Mouse (Mus musculus) c-Kit-negative CD71-positive TER-119-positive erythroid progenitor cells, embryonic 14.5 days (primary cell): ENCODE measurements at regions not wholly inside any gene's neighbourhood (a gene's known extent, or its start where the extent isn't known, plus 50 kb on each side); places are given as distances from the start of the nearest gene placed in this dataset.

ENCODE experiments used
- DNase-seq: peaks from one replicate; pipeline ENCODE4 v3.0.0-alpha.2; 2013; ENCODE audit warnings: low read depth, low spot score

DNA sequence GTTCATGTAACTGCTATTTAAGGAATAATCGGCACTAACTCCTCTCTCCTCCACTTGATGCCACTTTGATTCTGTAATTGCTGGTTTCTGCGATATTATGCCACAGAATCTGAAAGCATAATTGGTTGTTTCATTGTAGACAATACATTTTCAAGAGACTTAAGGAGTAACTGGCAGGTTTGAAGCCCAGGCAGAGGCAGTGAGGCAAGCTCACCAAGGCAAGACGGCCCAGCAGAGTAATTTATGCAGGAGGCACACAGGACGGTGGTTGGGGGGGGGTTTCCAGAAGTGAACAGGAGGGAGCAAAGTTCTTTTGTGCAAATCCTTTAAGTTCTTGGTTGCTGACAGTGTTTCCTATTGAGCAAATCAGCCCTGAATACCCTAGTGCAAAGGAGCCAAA lies 249.6 kb downstream of the Drd1 start:
- no peak for DNase-seq

DNA sequence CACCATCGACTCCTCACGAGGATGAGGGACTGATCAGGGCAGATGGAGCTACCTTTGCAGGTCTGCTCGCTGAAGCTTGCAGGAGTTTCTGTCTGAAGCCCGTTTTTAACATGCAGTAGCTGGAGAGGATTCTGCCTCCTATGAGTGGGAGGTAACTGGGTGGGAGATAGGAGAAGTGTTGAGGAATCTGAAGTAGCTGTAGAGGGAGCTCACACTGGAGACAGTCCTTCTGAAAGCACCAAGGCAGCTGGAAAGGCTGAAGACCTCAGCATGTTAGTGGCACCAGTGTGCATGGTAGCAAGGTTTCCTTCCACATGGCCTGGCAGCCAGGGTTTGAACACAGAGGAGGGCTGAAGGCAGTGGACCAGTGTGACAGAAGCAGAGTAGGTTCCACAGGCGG lies 254.5 kb downstream of the Drd1 start:
- DNase-seq: no peak

DNA sequence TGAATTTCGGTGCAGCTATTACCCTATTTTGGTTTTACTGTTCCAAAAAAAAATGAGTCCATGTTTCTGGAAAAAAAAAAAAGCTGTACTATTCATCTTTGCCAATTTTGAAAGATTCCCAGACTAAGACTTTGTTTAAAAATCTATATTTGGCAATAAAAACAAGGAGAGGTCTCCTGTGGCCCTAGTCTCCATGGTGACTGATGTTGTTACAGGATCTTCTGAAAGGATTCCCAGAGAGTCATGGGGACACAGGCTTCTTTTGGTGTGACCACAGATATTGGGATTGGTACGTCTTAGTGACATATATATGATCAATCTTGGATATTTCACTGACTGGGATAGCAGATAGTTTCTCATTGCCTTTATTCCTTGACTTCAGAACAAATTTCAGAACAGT lies 266.7 kb downstream of the Drd1 start:
- no peak for DNase-seq

DNA sequence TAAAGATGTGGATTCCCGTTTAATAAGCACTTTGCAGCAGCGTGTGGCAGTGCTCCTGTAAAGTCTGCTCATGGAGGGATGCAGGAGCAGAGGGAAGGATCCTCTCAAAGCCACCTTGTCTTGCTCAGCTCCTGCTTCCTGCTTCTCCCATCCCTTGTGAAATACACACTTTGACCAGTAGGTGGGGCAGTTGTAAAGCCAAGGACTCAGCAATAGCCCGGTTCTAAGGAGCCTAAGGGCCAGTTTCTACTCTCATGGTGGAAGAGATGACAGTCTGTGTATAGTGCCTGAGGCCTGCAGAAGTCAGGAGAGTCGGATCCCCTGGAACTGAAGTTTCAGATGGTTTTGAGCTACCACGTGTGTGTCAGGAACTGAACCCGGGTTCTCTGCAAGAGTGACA lies 272.0 kb downstream of the Drd1 start:
- DNase-seq: no peak

DNA sequence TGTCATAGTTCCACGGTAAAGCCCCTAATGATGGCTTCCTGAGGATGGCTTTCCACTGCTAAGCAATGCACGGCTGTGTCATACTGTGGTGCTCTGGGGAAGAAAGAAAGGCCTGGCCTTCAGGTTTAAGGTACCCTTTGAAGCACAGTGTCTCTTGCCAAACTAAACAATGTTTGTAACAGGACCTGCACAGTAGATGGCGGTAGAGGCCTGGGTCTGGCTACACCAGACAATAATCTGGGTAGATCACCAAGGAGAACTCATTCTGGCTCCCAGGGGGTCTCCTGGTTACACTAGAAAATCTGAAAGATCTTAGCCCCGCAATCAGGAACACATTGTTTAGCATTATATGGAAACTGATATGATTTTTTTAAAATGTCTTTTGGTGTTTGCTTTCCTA lies 276.4 kb downstream of the Drd1 start:
- no peak for DNase-seq

DNA sequence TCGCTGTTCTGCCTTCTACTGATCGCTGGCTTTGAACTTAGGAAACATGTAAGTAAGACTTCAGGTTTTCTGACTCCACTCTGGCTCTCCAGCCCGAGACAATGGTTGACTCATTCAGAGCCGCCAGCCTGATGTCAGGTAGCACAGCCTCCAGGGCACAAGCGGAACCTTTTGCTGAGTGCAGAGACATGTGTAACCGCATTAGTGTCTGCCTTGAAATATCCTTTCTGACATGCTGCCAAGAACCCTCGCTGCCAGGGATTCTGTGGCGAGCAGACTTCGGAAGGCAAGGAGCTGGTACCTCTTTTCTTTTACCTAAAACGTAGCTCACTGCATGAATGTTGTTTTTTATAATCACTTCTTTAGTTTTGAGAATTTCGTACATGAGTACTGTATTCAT lies 279.1 kb downstream of the Drd1 start:
- DNase-seq: no peak

DNA sequence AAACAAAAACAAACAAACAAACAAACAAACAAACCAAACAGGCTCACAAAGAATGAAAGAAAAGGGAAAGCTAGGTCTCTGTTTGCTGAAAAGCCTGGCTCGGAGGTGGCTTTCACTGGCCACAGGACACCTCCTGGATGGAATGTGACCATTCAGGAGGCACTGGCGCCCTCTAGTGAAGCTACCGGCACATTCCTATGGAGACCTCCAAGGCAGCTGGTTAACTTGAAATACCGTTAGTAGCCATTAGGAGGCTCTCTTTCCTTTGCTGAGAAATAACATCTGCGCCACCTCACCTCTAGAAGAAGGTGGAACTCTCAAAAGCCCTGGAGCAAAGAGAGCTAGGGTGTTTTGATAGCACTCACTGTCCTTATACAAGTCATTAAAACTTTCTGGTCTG lies 279.8 kb downstream of the Drd1 start:
- no peak for DNase-seq

DNA sequence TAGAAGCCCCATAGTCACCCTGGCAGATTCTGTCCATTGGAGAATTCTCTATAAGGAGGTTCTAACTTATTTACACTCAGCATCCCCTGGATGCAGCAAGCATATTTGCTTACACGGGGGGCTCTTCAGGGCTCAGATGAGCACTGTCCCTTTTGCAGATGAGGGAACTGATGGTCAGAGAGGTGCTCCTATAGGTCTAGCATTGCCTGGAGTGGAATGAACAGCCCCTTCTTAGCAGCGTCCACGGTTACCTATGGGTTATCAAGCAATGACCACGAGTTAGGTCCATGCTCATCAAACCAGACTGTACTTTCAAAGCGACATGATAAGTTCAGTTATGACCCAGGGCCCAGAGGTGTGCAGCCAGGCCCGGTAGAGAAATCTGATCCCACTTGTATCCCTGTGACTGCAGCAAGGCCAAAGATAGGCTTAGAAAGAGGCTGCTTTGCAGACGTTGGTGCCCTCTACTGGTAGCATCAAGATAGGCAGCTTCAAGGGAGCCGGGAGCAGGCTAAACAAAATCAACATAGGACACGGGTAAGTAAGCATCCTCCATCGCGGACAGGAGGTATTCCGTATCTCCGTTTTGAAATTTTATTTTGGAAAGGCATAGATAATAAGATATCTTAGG lies 290.8 kb downstream of the Drd1 start:
- no peak for DNase-seq

DNA sequence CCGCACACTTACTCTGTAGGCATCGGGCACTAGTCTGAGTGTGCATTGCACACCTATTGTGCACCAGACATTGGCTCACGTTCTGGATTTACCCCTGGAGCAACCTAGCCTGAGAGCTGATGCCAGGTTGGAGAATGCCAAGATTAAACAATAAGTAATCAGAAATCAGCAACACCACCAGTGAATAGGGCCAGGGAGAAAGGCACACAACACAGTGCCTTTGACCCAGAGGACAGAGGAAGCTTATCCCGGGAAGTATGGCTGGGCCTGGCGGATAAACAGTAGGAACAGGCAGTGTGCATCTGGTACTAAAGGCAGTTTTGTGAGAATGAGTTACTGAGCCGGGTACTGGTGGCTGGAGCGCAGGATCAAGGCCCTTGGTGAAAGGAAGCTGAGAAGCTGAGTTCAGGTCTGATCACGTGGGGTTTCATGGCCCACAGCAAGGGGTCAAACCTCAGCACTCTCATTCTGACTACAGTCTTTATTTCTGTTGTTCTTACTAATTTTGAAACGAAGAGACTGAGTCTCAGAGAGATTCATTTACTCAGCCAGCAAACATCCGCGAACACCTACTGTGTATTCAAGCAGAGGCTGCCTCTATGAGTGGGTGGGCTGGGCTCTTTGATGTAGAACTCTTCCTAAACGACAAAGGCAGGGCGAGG lies 284.8 kb upstream of the Msx2 start:
- DNase-seq: no peak

DNA sequence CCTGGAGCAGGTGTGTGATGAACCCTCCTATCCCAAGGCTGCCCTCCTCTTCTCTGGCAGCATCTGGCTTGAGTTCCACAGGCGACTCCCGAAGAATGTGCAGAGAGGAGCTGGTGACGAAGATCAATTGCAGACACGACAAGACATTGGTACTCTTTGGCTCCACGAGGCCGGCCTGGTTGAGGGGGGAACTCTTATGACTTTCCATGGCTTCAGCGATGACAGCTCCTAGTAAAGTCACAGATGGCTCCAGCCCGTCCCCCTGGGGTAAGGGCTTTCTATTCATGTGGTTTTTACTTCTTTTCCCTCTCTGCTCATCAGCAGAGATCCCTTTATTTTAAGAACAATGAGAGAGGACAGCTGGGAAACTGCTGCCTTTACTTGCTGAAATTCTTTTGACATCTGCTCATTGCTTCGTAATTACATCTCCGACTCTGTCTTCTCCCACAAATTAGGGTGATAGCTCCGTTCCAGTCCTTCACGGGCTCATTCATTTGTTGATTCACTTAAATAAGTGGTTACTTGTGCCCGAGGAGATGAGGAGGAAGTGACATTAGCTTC lies 284.2 kb upstream of the Msx2 start:
- no peak for DNase-seq

DNA sequence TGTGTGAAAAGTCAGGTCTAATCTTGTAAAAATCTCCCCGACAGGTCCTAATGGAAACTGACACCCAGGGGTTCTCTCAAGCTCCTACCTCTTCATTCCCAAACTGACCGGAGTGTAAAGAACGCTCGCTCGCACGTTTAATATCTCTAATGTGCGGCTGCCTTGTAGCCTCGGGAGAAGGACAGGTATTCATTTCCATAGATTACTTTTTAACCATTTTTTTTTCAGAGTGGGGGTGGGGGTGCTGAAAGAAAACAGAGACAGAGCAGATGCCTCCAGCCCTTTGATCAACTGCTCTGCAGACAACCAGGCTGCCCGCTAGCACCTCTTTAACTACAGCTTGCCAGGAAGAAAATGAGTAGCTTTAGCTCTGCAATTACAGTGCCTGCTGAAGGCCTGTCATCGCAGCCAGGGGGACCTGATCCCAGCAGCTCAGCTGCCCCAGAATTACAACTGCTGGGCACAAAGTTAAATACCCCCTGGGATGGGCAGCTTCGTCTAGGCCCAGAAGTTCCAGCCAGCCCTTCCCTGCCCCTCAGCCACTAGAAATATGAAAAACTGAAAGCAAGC lies 282.3 kb upstream of the Msx2 start:
- DNase-seq: no peak

DNA sequence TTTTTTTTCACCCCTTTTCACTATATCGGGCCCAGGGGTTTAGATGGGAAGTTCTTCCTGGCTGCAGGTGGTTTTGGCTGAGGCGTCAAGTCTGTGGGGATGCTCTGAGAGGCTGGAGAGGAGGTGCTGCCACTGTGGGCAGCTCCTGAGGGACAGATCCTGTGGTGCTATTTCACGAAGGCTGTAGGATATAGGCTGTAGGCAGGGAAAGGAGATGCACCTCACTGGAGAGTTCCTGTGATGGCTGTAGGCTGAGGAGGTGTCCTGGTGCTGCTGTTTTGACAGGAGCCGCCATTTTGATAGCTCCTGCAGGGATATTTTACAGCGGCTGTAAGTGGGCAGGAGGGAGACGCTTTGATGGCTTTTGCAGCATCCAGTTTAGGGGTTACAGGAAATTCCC lies 280.2 kb upstream of the Msx2 start:
- no peak for DNase-seq

DNA sequence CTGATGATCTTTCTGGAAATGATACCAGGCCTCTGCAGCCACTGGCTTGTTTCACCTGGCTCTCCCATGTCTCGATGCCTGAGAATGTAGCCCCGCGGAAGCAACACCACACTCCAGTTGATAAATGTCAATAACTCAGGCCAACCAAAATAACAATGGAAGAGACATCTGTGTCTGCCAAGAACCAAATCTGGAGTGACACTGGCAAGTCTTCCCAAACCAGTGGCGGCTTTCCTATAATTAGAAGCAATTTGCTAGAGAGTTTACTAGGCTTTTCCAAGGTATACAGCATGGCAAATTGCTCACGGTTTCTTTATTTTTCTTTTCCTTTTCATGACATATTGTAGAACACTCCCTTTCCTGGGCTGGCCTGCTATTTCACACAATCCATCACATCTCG lies 268.1 kb upstream of the Msx2 start:
- DNase-seq: no peak

DNA sequence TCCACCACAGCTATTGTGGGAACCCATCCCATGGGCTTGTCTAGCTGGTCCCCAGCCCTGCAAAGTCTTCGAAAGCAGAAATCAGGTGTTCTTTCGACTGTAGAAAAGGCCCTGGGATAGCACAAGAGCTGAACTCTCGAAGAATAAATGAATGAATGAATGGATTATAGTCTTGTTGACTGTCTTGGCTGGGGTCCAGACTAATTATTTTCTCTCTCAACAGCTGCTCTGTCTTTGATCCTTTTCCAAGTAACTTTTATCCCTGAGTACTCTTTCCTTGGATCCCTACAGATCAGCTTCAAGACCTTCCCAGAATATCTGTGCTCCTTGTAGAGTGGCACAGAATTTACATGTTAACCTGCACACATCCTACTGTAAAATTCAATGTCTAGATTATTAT lies 266.3 kb upstream of the Msx2 start:
- DNase-seq: no peak

DNA sequence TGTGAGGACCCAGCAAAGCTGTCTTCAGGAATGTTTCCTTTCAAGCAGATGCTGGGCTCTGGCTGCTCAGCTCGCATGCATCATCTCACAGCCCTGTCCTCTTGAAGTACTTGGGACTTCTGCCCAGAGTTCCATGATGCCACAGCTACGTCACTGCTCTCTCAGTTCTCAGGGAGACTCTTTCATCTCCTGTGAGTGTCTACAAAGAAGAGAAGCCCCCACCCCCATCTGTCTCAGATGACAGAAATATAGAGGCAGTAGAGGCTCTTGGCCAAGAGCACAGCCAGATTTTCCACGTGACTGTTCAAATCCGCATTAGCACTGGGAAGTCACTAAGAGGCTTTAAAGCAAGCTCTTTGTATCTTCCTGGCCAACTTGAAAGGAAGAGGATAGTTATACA lies 262.1 kb upstream of the Msx2 start:
- no peak for DNase-seq

DNA sequence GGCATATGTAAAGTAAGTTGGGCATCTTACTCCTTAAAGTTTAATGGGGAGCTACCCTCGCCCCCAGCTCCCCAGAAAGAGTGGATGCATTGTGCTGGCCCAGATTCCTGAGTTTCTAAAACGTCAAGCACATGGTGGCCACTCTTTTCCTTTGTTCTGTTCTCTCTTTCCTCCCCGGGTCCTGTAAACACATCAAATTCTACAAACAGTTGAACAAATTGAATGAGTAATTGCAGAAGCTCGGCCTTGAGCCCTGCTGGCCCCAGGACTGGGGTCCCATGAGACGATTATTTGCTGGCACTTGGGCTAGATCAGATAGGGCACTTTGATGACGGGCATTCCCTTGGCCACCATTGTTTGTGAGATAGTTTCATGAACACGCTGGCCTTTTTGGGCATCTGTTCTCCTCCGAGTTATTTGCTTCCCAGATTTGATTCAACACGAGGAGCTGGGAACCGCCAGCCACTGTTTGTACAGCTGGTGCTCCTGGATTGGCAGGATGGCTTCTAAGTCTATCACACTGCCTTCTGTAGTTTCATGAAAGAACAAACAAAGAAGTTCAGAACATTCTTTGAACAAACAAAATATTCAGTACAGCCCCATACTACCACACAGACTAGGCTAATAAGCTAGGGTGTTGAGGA lies 257.5 kb upstream of the Msx2 start:
- DNase-seq: no peak

DNA sequence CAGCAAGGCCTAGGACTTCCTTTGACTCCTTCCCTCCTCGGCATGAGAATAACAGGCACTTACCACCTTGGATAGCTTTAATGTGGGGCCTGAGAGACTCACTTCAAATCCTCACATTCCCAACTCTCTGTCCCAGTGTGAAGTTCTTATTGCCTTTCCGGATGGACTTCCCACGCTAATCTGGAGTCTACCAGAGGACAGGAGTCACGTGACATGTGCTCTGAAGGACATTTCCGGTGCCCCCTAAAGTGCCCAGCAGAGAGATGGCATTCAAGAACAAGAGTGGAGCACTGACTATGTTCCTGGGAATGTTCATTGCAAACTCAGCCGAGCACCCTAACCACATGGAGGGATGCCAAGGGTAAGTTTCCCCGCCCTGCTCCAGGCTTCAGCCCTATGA lies 257.0 kb upstream of the Msx2 start:
- DNase-seq: no peak

DNA sequence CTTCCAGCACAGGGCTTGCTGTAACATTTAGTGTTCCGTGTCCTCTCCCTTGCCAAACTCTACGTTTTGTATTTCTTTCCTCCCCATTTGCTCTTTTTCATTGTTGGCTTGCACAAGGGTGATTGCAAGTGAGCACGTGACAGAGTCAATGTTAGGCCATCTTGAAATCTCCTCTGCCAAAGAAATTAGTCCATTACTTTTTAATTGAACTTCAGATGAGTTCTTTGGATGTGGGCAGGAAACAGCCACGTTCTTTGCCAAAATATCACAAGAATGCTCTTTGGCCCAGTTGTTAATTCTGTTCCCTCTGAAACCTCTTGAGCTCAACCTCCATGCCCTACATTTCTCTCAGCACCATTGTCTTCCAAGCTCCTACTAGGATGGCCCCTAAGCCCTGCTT lies 253.2 kb upstream of the Msx2 start:
- DNase-seq: no peak

DNA sequence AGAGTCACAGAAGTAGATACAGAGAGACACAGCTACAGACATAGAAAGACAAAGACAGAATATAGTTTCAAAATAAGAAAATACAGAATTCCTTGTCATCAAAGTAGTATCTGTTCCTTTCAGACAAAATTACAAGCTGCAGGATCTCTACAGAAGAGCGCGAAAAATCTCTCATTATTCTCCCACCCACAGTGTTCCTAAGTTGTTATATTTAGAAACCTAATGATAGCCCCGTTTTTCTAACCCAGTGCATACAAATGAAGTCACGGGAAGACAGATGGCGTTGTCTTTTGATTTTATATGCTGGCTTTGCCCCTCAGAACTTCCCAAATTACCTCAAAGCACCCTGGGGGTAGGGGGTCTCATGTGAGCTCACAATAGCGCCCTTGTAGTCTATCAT lies 250.0 kb upstream of the Msx2 start:
- DNase-seq: no peak

DNA sequence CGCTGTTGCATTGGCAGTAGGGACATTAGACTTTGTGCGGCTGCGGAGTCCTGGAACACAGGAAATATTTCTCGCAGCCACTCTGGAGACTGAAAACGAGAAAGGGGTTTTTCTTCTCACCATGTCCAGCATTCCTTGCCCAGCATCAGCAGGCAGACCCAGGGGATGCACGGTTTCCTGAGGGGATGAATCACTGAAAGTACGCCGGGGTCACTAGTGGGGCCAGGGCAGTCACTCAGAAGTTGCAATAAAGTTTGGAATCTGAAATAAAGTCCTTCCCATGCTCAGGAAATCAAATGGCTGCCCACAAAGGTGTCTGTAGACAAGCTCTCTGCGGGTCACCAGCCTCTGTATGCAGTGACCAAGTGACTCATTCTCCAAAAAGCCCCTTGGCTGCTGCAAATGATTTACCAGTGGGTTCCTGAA lies 248.2 kb upstream of the Msx2 start:
- no peak for DNase-seq

DNA sequence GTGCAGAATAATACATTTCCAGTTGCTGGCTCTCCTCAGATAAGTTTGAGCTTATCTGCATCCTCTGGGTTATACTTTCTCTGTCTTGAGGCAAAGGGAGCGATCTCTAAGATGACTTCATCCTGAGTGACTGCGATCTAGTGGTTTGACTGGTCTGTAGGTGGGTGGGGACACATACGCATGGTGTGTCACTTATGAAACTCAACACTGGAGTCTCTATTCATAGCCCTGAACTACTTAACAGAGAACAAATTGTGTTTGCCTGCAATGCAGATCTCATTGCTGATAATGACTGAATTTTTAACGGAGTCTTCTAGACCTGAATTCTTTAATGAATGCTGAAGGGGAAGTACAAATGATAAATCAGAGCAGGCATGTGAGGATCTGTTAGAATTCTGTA lies 244.7 kb upstream of the Msx2 start:
- DNase-seq: no peak

DNA sequence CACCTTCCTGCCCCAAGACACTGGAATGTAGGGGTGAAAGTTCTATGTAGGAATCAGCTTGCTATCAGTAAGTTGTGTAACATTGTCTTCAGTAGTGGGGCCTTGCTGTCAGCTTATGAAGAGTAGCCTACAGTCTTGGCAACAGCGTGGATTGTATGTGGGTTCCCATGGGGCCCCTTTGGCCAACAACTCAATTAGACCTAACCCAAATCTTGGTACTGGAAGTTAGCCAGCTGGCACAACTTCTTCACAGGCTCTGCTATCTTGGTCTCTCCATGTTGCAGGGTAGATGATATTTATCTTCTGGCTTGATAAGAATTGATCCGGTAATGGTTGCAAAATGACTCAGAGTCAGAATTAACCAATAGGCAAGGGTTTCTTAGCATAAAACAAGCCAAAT lies 244.2 kb upstream of the Msx2 start:
- no peak for DNase-seq

DNA sequence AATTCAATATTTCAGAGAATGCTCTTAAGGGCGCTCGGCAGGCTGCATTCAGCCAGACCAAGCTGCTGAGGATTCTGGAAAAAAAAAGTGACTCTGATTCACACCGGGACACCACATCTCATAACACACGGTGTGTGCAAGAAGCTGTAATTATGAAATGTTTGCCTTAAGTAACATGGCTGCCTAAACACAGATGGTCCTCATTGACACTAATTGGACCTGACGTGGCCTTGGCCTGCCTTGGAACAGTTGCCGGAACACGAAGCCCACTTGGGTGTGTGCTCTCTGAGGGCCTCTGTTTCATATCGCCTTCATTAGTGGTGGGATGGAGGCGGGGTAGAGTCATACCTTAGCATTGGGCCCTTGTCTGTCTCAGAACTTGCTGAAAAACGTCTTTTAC lies 236.2 kb upstream of the Msx2 start:
- no peak for DNase-seq
